In the genomic region with DNA sequence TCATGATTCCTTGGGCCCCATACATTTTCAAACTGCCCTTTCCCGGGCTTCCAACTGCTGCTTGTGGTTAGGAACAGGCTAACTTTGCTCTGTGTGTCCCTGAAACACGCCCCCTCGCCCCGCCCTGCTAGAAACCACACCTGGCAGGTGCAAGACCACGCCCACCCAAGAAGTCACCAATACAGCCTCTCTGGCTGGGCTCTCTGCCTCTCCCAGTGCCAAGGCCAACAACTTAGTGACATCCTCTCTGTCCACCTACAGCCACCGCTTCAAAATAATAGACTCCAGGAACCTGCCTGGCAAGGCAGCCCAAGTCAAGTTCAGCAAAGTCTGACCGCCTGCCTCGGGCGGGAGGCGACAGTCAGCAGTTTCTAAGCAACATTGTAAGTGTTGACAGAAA, we compare ENCODE assay signal across 12 mouse cellular contexts. TPM values are rescaled to one million over a fixed set of nuclear protein-coding genes. Genes with fewer than 3 reads are reported as not detected.
DNase-seq lines count a peak whose midpoint lies in the region; ATAC-seq and TF ChIP-seq lines count a peak whose summit lies in the region.
"Had no signal": no experiment of that assay in that cellular context is flagged by ENCODE, and none has a peak within 500 bp of the region (broad histone marks: within the 10 kb centered on the region; RNA-seq: fewer than 3 reads in every experiment).

No protein-coding gene starts in this region.

- no peaks in the 10 kb centered on the region for H3K27me3 ChIP-seq in lung, postnatal 0 days (replicated peaks; ENCODE audit: insufficient read depth, low read length)
- no peaks in the 10 kb centered on the region for H3K27me3 ChIP-seq in forebrain, embryonic 14.5 days (replicated peaks; ENCODE audit: control insufficient read depth, insufficient read depth, low read length)
- no peaks in the 10 kb centered on the region for H3K27me3 ChIP-seq in midbrain, embryonic 16.5 days (ENCODE audit: control insufficient read depth, insufficient read depth, low read depth, low read length)
- H3K27me3 ChIP-seq: embryonic facial prominence, embryonic 12.5 days; heart, embryonic 13.5 days; hindbrain, embryonic 13.5 days had no signal

- H3K9ac ChIP-seq in lung, postnatal 0 days (replicated peaks; ENCODE audit: low read depth): no peak overlapping the region
- no peak overlapping the region for H3K9ac ChIP-seq in forebrain, embryonic 14.5 days (ENCODE audit: low read length)
- no peak overlapping the region for H3K9ac ChIP-seq in midbrain, embryonic 16.5 days (ENCODE audit: low read depth, low read length)
- H3K9ac ChIP-seq: embryonic facial prominence, embryonic 12.5 days; heart, embryonic 13.5 days; hindbrain, embryonic 13.5 days had no signal

- H3K4me1 ChIP-seq in lung, postnatal 0 days (ENCODE audit: insufficient read depth, low read depth, low read length): 0 out of 2 replicates have a peak, but pooled peaks cover 6% of the 10 kb centered on the region
- no peaks in the 10 kb centered on the region for H3K4me1 ChIP-seq in forebrain, embryonic 14.5 days (ENCODE audit: control insufficient read depth, insufficient read depth, low read length)
- H3K4me1 ChIP-seq in midbrain, embryonic 16.5 days (ENCODE audit: control insufficient read depth, insufficient read depth, low read length): no peaks in the 10 kb centered on the region
- H3K4me1 ChIP-seq: embryonic facial prominence, embryonic 12.5 days; heart, embryonic 13.5 days had no signal

- TF ChIP-seq EP300 in lung, postnatal 0 days (IDR thresholded peaks at IDR 0.05): peak; percentile 74

- peak overlapping the region; percentile 54 for H3K27ac ChIP-seq in lung, postnatal 0 days (ENCODE audit: low read length)
- no peak overlapping the region for H3K27ac ChIP-seq in forebrain, embryonic 14.5 days (ENCODE audit: low read depth, low read length)
- H3K27ac ChIP-seq in midbrain, embryonic 16.5 days (ENCODE audit: low read length): no peak overlapping the region
- H3K27ac ChIP-seq: embryonic facial prominence, embryonic 12.5 days; heart, embryonic 13.5 days; hindbrain, embryonic 13.5 days had no signal

- peak overlapping the region; percentile 52 for H3K4me2 ChIP-seq in lung, postnatal 0 days (replicated peaks; ENCODE audit: low read depth, low read length)
- no peak overlapping the region for H3K4me2 ChIP-seq in forebrain, embryonic 14.5 days (ENCODE audit: low read length)
- no peak overlapping the region for H3K4me2 ChIP-seq in midbrain, embryonic 16.5 days (ENCODE audit: low read length)
- H3K4me2 ChIP-seq: embryonic facial prominence, embryonic 12.5 days; heart, embryonic 13.5 days; hindbrain, embryonic 13.5 days had no signal

- 18% methylated on average over 10 of the region's 10 CpGs for WGBS in lung, postnatal 0 days
- WGBS in forebrain, embryonic 14.5 days: 56% methylated on average over 10 of the region's 10 CpGs
- 58% methylated on average over 9 of the region's 10 CpGs for WGBS in midbrain, embryonic 16.5 days

- H3K9me3 ChIP-seq in lung, postnatal 0 days (ENCODE audit: low read length): no peaks in the 10 kb centered on the region
- no peaks in the 10 kb centered on the region for H3K9me3 ChIP-seq in forebrain, embryonic 14.5 days (replicated peaks; ENCODE audit: control insufficient read depth, low read length)
- no peaks in the 10 kb centered on the region for H3K9me3 ChIP-seq in midbrain, embryonic 16.5 days (replicated peaks; ENCODE audit: control insufficient read depth, low read length, poor library complexity, severe bottlenecking)
- H3K9me3 ChIP-seq: embryonic facial prominence, embryonic 12.5 days; heart, embryonic 13.5 days; hindbrain, embryonic 13.5 days had no signal

- no peaks in the 10 kb centered on the region for H3K36me3 ChIP-seq in lung, postnatal 0 days (ENCODE audit: insufficient read depth, low read length)
- no peaks in the 10 kb centered on the region for H3K36me3 ChIP-seq in forebrain, embryonic 14.5 days (ENCODE audit: control insufficient read depth, insufficient read depth, low read length)
- no peaks in the 10 kb centered on the region for H3K36me3 ChIP-seq in midbrain, embryonic 16.5 days (ENCODE audit: control insufficient read depth, insufficient read depth, low read length)
- H3K36me3 ChIP-seq: embryonic facial prominence, embryonic 12.5 days; heart, embryonic 13.5 days; hindbrain, embryonic 13.5 days had no signal

- no peak overlapping the region for H3K4me3 ChIP-seq in lung, postnatal 0 days (ENCODE audit: low read depth, low read length)
- no peak overlapping the region for H3K4me3 ChIP-seq in forebrain, embryonic 14.5 days (ENCODE audit: low read depth, low read length)
- H3K4me3 ChIP-seq in midbrain, embryonic 16.5 days (ENCODE audit: low read depth, low read length): no peak overlapping the region
- H3K4me3 ChIP-seq: embryonic facial prominence, embryonic 12.5 days; heart, embryonic 13.5 days; hindbrain, embryonic 13.5 days had no signal

- TF ChIP-seq CTCF in lung, postnatal 0 days (IDR thresholded peaks at IDR 0.05): no peak

- ATAC-seq in lung, postnatal 0 days: peak; percentile 91
- ATAC-seq in forebrain, embryonic 14.5 days: no peak
- ATAC-seq in midbrain, embryonic 16.5 days: no peak

- DNase-seq in thymus, postnatal 4 days: peak; percentile 21
- no peak for DNase-seq in thymus, postnatal 14 days
- peak; percentile 48 for DNase-seq in kidney, adult 9 months
- peak; percentile 94 for DNase-seq in lung, postnatal 0 days (ENCODE audit: low spot score)
- DNase-seq in yolk sac, embryonic 10.5 days (ENCODE audit: low spot score): peak; percentile 15
- DNase-seq in forebrain, embryonic 14.5 days (ENCODE audit: low spot score): no peak
- DNase-seq in frontal cortex, postnatal 14 days (ENCODE audit: low spot score in 2 of 2): no peak
- DNase-seq: cerebellum, adult 2 months had no signal

RNA-seq across cellular contexts. Expression of a gene that starts 53.3 kb away (rescaled TPM):
- 9.2 TPM in 2 replicates for polyA plus RNA-seq in lung, postnatal 0 days (2015; fragmentation: Nextera tagmentation; extraction: Ambion mirVana)
- 1.7 and 2.0 TPM in 2 replicates for polyA plus RNA-seq in forebrain, embryonic 14.5 days (2014; fragmentation: Nextera tagmentation; extraction: Ambion mirVana)
- 3.3 and 3.6 TPM in 2 replicates for polyA plus RNA-seq in midbrain, embryonic 16.5 days (2015; fragmentation: Nextera tagmentation; extraction: Ambion mirVana)

Comparison
In these comparisons a context has a peak if more than half of its experiments do, and no peak if none do; other contexts are left out.
1. DNase-seq: peak in thymus, postnatal 4 days (single experiment), kidney, adult 9 months (single experiment), lung, postnatal 0 days (single experiment) and yolk sac, embryonic 10.5 days (single experiment); none in thymus, postnatal 14 days (single experiment), forebrain, embryonic 14.5 days (single experiment) and frontal cortex, postnatal 14 days (0 of 2).